Mouse (Mus musculus) spleen, postnatal 14 days (tissue): ENCODE results near the gene Atg4a-ps.
"Not testable (repeated sequence)": the region's sequence is repeated elsewhere in the genome, so short reads cannot be mapped to it uniquely, and the experiment has no call there.

Experiments used
- DNase-seq, 2 experiments: peaks; one replicate each; pipeline ENCODE4 v3.0.0; 2021 to 2022; ENCODE audit warnings: low spot score in 2 of 2

The Atg4a-ps gene

DNA sequence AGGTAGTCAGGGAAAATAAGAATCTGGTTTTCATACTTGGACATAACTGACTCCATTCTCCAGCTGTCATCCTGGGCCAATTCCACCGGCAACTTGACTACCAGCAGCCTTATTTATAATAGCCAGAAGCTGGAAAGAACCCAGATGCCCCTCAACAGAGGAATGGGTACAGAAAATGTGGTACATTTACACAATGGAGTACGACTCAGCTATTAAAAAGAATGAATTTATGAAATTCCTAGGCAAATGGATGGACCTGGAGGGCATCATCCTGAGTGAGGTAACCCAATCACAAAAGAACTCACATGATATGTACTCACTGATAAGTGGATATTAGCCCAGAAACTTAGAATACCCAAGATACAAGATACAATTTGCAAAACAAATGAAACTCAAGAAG lies at the start of gene Atg4a-ps:
Atg4a-ps (minus strand) TSS at position 101 of the 400 bp plus-strand sequence.
- DNase-seq, result not testable (repeated sequence)

DNA sequence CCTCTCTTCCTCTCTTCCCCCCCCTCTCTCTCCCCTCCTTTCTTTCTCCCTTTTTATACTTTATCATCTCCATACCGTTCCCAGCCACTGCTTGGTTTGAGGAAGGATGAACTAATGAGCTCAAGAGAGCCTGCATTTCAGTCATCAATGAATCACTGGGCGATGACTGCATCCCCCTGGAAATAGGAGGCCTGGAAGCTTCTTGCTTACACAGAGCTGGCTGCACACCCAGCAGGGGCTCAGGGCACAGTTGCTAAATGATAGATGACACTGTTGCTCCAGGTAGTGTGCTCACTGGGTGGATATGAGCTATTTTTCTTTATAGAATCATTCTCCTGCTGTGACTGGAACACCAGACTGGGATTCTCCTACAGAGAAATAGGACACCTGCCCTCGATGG lies 49.7 kb upstream of the Atg4a-ps start:
- no peak for DNase-seq

DNA sequence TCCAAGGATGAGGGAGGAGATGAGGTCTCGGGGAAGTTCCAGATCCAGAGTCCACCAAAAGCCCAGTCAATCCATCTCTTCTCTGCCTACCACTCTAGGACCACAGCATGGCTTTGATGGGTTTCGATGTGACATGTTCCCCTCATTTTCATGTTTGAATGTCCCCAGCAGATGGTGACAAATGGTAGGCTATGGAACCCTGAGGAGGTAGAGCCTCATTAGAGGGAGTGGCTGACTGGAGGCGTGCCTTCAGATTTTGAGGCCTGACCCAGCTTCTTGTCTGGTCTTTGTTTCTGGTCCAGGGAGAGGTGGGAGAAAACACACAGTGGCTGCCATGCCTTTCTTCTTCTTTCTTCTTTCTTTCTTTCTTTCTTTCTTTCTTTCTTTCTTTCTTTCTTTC lies 44.6 kb upstream of the Atg4a-ps start:
- DNase-seq, result no peak

DNA sequence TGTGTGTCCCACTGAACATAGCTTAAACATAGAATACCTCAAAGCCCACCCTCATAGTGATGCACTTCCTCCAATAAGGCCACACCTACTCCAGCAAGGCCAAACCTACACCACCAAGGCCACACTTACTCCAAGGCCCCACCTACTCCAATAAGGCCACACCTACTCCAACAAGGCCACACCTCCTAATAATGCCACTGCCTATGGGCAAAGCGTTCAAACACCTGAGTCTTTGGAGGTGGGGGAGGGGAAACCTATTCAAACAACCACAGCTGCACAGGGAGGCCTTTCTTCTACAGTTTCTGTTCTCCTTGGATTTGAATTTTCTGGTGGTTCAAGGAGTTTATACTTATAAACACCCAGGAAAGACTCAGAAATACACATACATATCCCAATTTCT lies 43.2 kb upstream of the Atg4a-ps start:
- DNase-seq, result no peak

DNA sequence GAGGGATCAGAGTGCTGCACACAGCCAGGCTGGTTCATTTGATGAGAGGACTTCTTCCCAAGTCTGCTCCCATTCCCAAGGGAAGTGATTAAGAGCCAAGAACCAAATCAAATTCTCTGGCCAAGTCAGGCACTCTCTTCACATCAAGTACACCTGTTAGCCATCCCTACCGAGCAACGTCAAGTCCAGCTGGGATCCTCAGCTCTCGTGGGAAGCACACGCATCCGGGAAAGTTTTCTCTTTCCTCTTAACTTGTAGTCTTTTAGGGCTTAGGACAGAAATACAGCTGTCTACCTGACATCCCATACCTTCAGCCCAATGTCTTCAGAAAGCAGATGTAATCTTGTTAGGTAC lies 38.1 kb upstream of the Atg4a-ps start:
- DNase-seq, result no peak

DNA sequence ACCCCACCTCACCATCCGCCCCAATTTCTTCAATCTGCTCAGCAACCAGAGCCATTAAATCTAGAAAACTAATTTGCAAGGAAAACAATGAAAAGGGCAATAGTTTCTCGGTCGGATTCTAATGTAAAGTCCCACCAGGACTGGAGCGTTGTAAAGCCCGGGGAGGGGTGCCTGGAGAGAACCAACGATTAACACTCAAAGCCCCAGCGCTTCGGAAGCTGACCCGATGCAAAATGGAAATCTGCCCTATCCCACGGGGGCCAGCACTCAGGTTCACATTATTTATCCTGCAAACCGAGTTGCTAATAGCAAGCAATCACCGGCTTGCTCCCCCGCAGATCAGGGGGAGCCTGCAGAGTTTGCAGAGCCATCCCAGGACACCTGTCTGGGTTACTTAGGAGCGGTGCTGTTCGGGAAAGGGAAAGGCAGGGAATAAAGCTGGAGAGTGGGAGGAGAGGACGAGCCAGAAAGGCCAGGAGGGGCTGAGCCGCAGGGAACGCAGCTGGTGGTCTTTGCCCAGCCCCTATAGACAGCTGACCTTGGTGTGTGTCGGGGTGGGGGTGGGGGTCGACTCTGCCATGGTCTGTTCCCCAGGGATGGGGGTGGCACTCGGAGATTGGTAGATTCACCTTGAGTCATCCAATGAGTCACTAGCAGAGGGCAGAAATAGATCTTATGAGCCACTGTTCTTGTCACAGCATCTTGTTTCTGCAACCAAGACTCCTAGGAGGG lies 37.5 kb upstream of the Atg4a-ps start:
- no peak for DNase-seq

DNA sequence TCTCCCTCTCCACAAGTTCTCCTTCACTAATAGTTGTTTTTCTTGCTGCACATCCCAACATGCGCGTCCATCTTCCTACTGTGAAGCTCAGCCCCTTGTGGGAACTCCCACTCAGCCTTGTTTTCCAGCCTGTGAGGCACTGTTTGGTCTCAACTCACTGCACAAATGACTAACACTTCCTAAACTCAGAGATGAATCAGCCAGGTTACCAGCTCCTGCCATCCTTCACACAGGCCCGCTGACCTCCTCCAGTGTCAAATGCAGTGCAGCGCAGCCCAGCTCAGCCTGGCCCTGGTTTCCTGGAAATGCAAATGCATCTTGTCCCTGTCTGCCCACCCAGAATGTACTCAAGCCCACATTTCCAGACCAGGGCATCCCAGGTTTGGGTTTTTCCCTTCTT lies 36.6 kb upstream of the Atg4a-ps start:
- no peak for DNase-seq

DNA sequence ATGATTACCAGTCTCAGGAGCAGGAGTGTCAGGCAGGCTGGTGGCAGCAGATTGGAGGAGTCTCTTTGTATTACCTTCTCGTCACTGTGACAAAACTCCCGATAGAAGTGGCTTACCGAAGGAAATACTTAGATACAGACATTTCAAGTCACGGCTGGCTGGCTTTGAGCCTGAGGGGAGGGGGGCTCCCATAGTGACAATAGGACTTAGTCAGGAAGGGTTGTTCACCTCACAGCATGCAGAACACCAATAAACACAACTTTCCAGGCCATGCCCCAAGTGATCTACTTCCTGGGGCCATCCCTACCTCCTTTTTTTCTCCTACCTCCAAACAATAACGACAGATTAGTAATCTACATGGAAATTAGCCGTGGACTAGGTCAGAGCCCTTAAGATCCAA lies 32.9 kb upstream of the Atg4a-ps start:
- DNase-seq, result no peak

DNA sequence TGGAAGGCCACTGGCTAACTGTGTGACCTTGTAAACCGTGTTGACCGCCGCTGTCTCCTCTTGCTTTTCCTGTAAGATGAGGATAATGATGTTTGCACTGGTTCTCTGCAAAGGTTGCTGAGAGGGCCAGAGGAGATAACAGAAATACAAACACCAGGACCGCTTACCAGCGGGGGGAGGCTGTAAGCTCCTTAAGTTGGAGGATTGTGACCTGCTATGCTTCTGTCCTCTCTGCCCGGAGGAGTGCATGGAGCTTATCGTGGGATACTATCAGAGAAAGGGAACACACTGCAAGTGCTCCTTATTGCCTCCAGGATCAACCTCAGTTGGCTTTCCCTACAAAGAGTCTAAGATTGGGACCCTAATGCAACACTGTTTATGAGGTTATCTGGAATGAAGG lies 26.8 kb upstream of the Atg4a-ps start:
- DNase-seq, result no peak

DNA sequence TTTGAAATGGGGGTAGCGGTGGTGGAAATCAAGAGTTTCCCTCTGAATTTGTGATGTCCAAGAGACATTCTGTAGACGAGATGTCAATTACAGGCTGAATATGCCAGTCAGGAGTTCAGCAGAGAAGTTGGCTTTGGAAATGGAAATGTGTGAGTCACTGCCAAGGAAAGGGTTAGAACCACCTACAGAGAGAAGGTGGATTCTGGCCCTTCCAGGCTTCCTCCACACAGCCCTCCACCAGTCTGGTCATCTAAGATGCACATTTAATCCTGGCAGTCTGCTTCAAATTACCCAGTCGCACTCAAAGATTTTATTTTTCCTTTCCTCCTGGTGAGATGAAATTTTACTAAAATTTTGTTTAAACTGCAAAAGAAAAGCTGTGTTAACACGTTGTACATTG lies 26.2 kb upstream of the Atg4a-ps start:
- DNase-seq, result no peak

DNA sequence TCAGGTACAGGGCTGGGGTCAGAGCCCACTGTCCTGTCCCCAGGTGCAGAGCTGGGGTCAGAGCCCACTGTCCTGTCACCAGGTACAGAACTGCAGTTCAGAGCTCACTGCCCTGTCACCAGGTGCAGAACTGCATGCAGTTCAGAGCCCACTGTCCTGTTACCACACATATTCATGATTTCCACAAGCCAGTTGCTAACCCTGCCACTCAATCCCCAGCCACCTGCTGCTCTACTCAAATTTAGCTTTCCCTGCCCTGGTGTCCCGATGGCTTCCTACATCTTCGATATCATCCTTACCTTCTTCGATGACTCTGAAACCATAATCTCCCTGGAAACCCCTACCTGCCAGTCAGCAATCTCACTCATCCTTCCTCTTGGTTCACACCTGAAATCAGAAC lies 17.5 kb upstream of the Atg4a-ps start:
- no peak for DNase-seq

DNA sequence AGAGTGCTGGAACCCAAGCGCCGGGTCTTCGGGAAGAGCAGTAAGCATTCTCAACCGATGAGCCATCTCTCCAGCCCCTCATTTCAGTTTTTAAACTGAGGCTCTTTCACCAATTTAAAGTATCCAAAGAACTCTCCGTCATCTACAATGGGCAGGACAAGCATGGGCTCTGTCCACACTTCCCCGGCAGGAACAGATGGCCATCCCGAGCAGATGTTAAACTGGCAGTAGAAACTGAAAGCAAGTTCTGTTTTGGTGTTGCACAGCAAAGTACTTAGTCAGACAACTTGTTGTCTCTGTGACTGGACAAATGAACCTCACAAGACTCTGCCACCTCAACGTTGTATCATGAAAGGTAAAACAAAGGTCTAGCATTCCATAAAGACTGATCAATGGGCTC lies 15.8 kb upstream of the Atg4a-ps start:
- no peak for DNase-seq

DNA sequence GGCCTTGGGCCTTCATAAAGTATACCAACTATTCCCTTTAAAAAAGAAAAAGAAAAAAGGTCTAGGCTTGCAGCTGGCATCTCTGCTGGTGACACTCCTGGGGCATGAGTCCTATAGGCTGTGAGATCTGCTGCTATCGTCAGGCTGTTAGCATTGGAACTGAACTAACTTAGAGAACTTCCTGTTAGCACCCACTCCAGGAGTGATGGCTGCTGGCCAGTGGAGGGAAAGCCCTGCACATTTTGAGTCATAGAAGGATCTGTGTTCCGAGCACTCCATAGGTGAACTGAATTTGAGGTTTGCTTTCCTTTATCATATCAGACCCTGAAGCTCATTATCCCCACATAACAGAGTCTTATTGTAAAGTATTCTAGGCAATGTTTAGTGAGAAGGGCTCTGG lies 14.1 kb upstream of the Atg4a-ps start:
- DNase-seq, result no peak

DNA sequence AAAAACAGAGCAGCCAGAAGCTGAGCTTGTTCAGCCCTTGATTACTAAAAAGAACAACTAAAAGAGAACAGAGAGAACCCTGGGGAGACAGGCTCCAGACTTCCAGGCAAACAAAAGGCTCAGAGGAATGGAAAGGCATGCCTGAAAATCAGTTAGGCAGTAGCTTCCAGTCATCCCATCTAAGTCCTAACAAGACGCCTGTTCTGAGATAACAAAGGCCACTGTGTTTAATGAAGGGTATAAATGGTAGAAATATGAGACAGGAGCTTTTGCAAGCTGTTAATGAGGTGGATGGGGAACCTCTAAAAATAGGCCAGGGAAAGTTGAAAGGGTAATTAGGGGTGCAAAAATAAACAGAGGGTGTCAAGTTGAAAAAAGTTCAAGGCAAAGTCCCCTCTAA lies 4.5 kb upstream of the Atg4a-ps start:
- DNase-seq, result no peak

DNA sequence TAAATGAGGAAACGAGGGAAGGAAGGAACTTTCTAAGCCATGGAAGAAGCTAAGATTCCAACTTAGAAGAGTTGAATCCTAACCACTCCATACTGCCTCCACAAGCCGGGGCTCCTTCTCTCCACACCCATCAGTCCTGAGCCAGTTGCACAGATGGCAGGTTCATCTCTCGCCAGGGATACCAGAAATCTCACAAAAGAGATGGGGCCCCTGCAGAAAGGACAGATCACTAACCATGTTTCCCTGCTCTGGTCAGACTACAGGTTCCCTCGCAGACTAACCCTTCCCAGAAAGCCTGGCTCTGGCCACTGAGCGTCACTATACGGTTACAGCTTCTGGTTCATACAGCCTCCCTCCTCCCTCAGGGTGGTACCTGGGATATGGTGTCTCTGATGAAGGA lies 3.8 kb upstream of the Atg4a-ps start:
- no peak for DNase-seq

DNA sequence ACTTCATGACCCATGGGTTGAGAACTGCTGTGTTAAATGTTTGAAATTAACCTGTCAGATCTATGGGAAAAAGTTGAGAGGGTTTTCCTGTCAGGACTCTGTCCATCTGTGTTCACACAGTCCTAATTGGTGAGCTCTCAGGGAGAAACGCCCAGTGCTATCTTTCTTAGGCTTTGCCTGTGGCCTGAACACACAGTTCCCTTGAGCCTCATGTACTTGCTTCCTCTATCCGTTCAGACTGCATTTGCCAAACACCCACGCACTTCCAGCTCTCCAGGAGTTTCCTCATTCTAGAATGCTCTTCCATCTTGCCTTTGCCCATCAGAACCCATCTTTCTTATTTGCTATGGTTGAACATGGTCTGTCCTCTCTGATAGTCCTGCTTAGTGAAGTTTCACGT lies 2.6 kb upstream of the Atg4a-ps start:
- DNase-seq, result no peak

DNA sequence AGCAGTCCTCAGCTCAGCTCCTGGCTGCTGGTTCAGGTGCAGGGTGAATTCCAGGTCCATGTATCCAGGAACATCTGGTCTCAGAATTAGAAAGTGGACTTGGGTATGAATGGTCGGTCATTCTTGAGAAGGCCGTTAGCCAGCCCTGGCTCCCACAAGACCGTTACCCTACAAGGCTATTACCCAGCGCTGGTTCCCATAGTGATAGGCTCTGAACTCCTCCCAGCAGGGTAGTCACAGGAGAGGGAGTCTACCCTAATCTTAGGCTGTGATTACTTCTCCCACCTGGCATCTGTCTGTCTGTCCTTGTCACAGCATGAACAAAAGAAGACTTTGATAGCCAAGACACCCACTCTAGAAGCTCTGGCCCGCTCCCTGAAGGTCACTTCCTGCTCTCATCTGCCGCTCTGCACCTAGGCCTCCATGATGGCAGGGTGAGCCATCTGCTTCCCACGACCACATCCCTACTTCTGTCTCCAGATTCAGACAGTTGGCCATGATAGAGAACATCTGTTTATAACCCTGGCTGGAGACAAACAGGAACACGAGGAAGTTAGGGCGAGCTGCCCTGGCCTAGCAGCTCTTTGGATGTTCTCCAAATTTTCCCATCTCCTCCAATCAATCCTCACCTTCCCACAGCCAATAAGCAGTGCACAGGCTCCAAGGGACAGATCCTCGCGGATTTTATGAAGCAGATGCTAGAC lies 1.4 kb upstream of the Atg4a-ps start:
- DNase-seq, result no peak

DNA sequence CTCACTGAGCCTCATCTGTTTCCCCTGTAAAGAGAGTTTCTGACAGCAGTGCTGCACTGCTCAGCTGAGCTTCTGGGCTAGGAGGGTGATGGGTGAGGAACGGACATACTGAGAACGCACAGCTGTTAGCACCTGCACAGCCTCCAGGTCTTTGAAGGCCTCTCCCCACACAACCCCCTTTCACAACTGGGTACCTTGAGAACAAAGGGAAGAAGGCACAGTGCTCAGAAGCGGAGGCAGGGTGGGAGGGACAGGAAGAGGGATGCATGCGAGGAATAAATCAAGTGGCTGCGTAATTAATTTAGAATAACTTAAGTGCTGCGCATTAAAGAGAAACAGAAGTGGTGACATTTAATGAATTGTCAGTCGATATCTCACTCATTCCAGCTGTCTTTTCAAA lies 4.6 kb downstream of the Atg4a-ps start:
- no peak for DNase-seq

DNA sequence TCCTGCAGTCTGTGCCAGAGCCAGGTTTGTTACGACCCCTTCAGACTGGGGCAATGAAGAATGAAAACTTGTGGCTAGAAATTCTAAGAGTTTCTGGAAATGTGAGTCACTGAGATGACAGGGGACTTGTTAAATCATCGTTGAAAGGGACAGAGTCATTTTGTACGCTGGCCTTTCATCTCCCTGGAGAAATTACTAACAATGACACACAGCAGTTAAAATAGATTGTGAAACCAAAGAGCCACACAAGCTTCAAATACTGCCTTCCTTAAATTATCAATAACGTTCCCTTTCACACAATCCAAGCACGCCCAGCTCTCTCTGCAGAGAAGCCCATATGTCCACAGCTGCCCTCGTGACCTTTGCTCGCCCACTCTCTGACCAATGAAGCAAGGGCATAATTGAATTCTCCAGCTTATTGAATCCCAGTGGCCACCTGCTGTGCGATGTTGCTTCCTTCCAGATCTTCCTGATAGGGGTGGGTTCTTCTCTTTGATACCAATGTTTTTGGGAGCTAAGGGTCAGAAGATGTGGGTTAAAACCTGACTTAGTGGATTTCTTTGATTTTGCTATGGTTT lies 5.6 kb downstream of the Atg4a-ps start:
- DNase-seq, result no peak

DNA sequence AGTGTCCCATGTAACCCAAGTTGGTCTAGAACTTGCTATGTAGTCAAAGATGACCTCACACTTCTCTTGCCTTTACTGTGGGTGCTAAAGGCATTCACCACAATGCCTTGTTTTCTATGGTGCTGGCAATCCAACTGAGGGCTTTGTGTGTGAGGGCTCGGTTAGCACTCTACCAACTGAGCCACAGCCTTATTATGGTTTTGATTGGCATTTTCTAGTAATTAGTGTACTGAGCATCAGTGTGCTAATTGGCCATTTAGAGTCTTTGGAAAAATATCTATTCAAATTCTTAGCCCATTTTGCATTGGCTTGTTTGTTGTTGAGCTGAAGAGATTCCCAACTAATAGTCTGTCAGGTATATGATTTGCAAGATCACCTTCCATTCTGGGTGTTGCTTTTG lies 8.2 kb downstream of the Atg4a-ps start:
- no peak for DNase-seq

DNA sequence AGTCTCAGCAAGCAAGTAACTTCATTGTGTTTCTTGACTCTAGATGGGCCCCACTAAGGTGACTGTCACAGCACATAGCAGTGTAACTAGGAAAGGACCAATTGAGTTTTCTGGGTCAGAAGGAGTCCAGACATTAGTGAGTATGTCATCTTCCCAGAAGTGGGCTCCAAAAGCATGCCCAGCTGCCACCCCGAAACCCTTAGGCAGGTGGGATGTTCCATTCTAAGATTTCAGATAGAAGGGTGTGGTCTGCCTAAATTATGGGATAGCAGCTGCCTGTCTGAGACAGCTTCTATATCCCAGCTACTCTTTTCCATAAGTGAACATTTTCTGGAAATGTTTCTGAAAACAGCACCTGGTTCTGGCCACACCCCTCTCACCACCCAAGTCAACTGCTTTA lies 11.6 kb downstream of the Atg4a-ps start:
- DNase-seq, result no peak

DNA sequence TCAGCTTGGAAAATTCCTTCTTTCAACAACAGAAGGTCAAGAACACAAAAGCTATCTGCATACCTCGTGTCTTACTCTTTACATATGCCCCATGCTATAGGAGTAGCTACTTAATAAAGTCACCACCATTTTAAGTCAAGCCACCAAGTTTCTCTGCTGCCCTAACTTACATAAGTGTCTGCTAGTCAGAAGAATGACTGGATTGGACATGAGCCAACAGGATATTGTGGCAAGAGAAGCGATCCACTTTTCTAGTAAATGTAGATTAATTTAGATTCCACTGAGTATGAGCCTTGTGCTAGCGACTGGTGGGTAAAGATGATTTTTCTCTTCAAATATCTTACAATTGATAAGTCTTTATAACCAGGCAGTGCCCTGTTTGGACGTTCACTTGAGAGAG lies 12.0 kb downstream of the Atg4a-ps start:
- no peak for DNase-seq

DNA sequence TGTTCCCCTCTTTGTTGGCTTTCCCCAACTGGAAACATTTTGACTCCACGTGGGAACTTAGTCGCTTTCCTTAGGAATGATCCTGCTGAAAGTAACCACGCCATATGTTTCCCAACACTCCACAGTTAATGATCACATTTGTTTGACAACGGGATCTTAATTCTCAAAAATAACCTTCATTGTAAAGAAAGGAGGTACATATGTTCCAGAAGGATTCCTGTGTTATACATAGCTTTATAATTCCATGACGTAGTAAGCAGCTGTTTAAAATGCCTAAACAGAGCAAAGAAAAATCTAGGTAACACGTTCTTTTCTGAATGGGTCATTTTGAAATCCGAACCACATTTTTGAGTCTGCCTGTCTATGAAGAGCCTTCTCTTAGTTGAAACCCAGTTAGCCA lies 12.7 kb downstream of the Atg4a-ps start:
- no peak for DNase-seq
